Mouse (Mus musculus) E14TG2a.4 (cell line): ENCODE measurements around the gene Fbxo17.
"Not testable (repeated sequence)": the region's sequence is repeated elsewhere in the genome, so short reads cannot be mapped to it uniquely, and the experiment has no call there.

Experiments
- H3K27me3 ChIP-seq: 2 replicates; pipeline ENCODE4 v1.6.1; 2014; ENCODE audit warnings: low read length, control low read depth; ENCODE audit not compliant: insufficient read depth
- H3K36me3 ChIP-seq: 2 replicates; pipeline ENCODE4 v1.6.1; 2014; ENCODE audit warnings: low read length, control low read depth; ENCODE audit not compliant: insufficient read depth
- H3K4me1 ChIP-seq: replicated peaks from 2 replicates; pipeline ENCODE4 v1.6.1; 2014; ENCODE audit warnings: low read depth, low read length, control low read depth
- H3K4me3 ChIP-seq: replicated peaks from 2 replicates; pipeline ENCODE4 v1.5.1; 2014; ENCODE audit warnings: mild to moderate bottlenecking, low read length
- H3K9me3 ChIP-seq: 2 replicates; pipeline ENCODE4 v1.6.1; 2014; ENCODE audit warnings: low read length, control low read depth
- CTCF ChIP-seq: conservative IDR thresholded peaks from 2 replicates; pipeline ENCODE4 v1.5.1; 2014; ENCODE audit warnings: low read length
- NANOG ChIP-seq: IDR thresholded peaks from 2 replicates; pipeline ENCODE4 v1.6.1; 2014; ENCODE audit warnings: borderline replicate concordance, low read length, mixed read lengths
- POU5F1 ChIP-seq: IDR thresholded peaks from 2 replicates; pipeline ENCODE4 v1.6.1; 2014; ENCODE audit warnings: low read length, borderline replicate concordance

Gene Fbxo17

GRCm38 (mm10) chr7:28692545-28693320 is 23.9 kb upstream of the Fbxo17 start, which contains the start of gene Fbxo27:
Fbxo27 (plus strand) TSS chr7:28692849.
- TF ChIP-seq POU5F1 (no peak), NANOG (peak; percentile 94), CTCF (no peak)
- no peaks in the 10 kb centered on the region for H3K9me3 ChIP-seq
- peaks cover 20% of the 10 kb centered on the region for H3K36me3 ChIP-seq
- peak within 1 kb of the TSS; percentile 90 for H3K4me3 ChIP-seq
- H3K27me3 ChIP-seq: no peaks in the 10 kb centered on the region
- peaks cover 69% of the 10 kb centered on the region for H3K4me1 ChIP-seq

DNA sequence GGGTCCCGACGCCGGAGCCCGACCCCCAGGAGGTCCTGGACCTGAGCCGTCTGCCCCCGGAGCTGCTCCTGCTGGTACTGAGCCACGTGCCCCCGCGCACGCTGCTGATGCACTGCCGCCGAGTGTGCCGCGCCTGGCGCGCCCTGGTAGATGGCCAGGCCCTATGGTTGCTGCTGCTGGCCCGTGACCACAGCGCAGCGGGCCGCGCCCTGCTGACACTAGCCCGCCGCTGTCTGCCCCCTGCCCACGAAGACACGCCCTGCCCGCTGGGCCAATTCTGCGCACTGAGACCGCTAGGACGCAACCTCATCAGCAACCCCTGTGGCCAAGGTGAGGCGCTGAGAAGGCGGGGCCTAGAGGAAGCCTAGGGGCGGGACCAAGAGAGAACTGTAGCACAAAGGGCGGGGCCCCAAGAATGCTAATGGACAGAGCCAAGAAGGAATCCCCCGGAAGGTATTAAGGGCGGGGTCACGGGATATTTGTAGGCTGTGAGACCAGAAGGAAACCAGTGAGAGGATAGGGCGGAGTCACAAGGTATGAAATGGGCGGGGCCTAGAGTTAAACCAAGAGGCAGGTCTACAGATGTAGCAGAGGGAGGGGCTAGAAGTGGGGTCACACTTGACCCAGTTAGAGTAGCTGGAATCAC is 23.2 kb upstream of the Fbxo17 start:
- H3K4me3 ChIP-seq: peak overlapping the region; percentile 90
- H3K4me1 ChIP-seq: peaks cover 69% of the 10 kb centered on the region
- no peaks in the 10 kb centered on the region for H3K9me3 ChIP-seq
- TF ChIP-seq POU5F1 (no peak), NANOG (no peak), CTCF (no peak)
- H3K27me3 ChIP-seq: no peaks in the 10 kb centered on the region
- peaks cover 26% of the 10 kb centered on the region for H3K36me3 ChIP-seq

- Histone ChIP-seq H3K36me3 (peaks cover 31% of the 10 kb centered on the region), H3K9me3 (no peaks in the 10 kb centered on the region), H3K4me3 (peak overlapping the region; percentile 63), H3K4me1 (peaks cover 67% of the 10 kb centered on the region), H3K27me3 (no peaks in the 10 kb centered on the region)
- TF ChIP-seq CTCF (no peak), NANOG (no peak), POU5F1 (no peak)
Measured at GRCm38 (mm10) chr7:28694423-28694822, 22.2 kb upstream of the Fbxo17 start.

DNA sequence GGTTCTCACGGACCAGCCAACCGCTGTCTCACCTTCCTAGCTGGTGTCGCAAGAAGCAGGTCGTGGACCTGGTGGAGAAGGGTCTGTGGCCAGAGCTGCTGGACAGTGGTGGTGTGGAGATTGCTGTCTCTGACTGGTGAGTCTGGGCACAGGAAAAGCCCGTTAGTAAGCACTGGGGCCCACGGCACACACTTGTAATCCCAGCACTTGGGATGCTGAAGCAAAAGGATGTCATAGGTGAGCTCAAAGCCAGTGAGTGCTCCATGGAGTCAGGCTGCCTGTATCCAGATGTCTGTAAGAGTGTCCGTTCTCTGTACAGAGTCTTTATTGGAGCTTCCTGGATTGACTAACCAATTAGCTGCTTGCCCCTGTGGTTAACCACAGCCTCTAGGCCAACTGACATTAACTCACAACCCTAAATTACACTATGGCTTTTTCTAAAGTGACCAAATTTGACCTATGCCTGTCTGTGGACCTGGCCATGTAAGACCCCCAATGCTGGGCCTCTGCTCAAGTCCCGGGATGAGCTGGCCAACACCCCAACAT is 21.6 kb upstream of the Fbxo17 start:
- Histone ChIP-seq H3K4me1 (peaks cover 66% of the 10 kb centered on the region), H3K4me3 (peak overlapping the region; percentile 48; the same call in 1 of the 2 replicates), H3K36me3 (peaks cover 31% of the 10 kb centered on the region), H3K27me3 (no peaks in the 10 kb centered on the region), H3K9me3 (no peaks in the 10 kb centered on the region)
- no peak for TF ChIP-seq CTCF
- no peak for TF ChIP-seq NANOG
- no peak for TF ChIP-seq POU5F1

GRCm38 (mm10) chr7:28697277-28697676 is 19.3 kb upstream of the Fbxo17 start:
- no peak overlapping the region for H3K4me3 ChIP-seq
- H3K9me3 ChIP-seq: no peaks in the 10 kb centered on the region
- H3K36me3 ChIP-seq: peaks cover 31% of the 10 kb centered on the region
- no peak for TF ChIP-seq NANOG
- TF ChIP-seq CTCF: no peak
- no peak for TF ChIP-seq POU5F1
- no peaks in the 10 kb centered on the region for H3K27me3 ChIP-seq
- peaks cover 58% of the 10 kb centered on the region for H3K4me1 ChIP-seq

- 0 out of 2 replicates have a peak, but pooled peaks cover under 1% of the 10 kb centered on the region for H3K9me3 ChIP-seq
- H3K4me1 ChIP-seq: peaks cover 48% of the 10 kb centered on the region
- H3K27me3 ChIP-seq: no peaks in the 10 kb centered on the region
- peaks cover 31% of the 10 kb centered on the region for H3K36me3 ChIP-seq
- H3K4me3 ChIP-seq: no peak overlapping the region
- TF ChIP-seq POU5F1 (no peak), CTCF (peak; percentile 31), NANOG (no peak)
Measured at GRCm38 (mm10) chr7:28700269-28700668, 16.3 kb upstream of the Fbxo17 start.

DNA sequence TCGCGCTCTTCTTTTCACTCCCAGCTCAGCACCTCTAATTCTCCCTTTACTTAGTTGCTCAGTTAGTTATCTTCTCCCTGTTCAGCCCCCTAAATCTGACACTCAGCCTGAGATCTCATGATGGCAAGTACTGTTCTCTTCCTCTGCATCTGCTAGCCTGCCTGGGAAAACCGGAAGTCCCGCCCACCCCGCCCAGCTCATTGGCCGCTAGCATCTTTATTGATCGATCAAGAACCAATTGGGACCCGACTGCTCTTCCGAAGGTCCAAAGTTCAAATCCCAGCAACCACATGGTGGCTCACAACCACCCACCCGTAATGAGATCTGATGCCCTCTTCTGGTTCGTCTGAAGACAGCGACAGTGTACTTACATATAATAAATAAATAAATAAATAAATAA is 15.3 kb upstream of the Fbxo17 start:
- Histone ChIP-seq H3K36me3 (peaks cover 26% of the 10 kb centered on the region), H3K4me1 (peaks cover 40% of the 10 kb centered on the region)
- H3K9me3 ChIP-seq, H3K27me3 ChIP-seq, H3K4me3 ChIP-seq: not testable (repeated sequence)

DNA sequence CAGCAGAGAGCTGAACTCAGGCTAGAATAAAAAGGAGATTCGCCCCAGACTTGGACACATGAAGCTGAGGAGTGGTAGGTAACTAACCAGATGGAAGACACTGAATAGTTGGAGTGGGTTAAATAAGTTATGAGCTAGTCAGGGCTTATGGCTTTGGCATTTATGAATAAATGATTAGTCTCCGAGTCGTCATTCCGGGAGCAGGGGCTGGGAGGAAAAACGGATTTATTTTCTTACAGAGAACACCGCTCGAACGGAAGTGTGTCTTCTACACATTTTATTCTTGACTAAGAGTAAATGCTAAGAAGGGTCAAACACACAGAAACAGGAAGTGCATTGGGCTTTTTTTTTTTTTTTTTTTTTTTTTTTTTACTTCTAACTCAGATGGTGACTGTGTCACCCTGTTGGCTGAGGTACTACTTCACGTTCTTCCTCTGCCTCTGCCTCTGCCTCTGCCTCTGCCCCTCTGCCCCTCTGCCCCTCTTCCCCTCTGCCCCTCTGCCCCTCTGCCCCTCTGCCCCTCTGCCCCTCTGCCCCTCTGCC is 13.9 kb upstream of the Fbxo17 start:
- Histone ChIP-seq H3K36me3 (peaks cover 12% of the 10 kb centered on the region), H3K4me1 (peaks cover 26% of the 10 kb centered on the region), H3K27me3 (no peaks in the 10 kb centered on the region), H3K9me3 (peaks cover 9% of the 10 kb centered on the region), H3K4me3 (no peak overlapping the region)
- TF ChIP-seq NANOG: no peak
- no peak for TF ChIP-seq CTCF
- no peak for TF ChIP-seq POU5F1
